Mouse (Mus musculus) spleen, adult 2 months (tissue): ENCODE results near the gene Pcx.

ENCODE experiments used
- CTCF ChIP-seq: fragments of 200-500 bp; IDR thresholded peaks from 2 replicates; pipeline ENCODE4 v1.5.1; 2011; ENCODE audit warnings: mild to moderate bottlenecking, inconsistent platforms; ENCODE audit not compliant: insufficient read depth, insufficient read length, insufficient replicate concordance; ENCODE audit errors: extremely low read depth
- POLR2A ChIP-seq: fragments of 200-500 bp; IDR thresholded peaks from 2 replicates; pipeline ENCODE4 v1.6.1; 2011; ENCODE audit warnings: low read depth, low read length, inconsistent platforms

GRCm38 (mm10) chr19:4670776-4671175 is 160.5 kb downstream of the Pcx start:
- TF ChIP-seq CTCF, result no peak
- TF ChIP-seq POLR2A, result no peak
